Comparison of ENCODE assay signal across 26 mouse cellular contexts in the genomic region with DNA sequence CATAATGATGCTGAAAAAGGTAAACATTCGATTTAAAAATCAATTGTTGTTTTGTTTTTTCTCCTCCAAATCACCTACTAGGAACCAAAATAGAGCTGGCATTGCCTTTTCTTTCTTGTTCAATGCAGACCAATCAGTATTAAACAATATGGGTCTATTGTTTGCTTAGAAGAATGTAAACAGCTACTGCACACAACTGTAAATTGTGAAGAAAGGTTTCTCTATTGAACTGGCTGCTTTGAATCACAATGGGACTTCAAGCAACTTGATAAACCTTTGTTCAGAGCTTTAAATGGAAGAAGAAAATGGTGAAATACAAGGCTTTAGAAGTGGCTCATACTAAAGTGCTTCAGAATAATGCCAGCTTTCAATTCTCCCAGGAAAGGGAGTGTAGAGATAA.
DNase-seq lines count a peak whose midpoint lies in the region; ATAC-seq lines count a peak whose summit lies in the region.
"Had no signal": no experiment of that assay in that cellular context is flagged by ENCODE, and none has a peak within 500 bp of the region (broad histone marks: within the 10 kb centered on the region; RNA-seq: fewer than 3 reads in every experiment).

No protein-coding gene starts in this region.

- 53% methylated on average over 1 of the region's 1 CpGs for WGBS in forebrain, embryonic 14.5 days
- WGBS in forebrain, embryonic 13.5 days, result 55% methylated on average over 1 of the region's 1 CpGs
- 77% methylated on average over 1 of the region's 1 CpGs for WGBS in liver, embryonic 11.5 days

- H3K27ac ChIP-seq in forebrain, embryonic 14.5 days (ENCODE audit: low read depth, low read length), result no peak overlapping the region
- H3K27ac ChIP-seq in forebrain, embryonic 13.5 days, result no peak overlapping the region
- H3K27ac ChIP-seq in liver, embryonic 11.5 days (ENCODE audit: low read depth, low read length), result no peak overlapping the region
- H3K27ac ChIP-seq: forebrain, embryonic 15.5 days; heart, adult 2 months; heart, embryonic 10.5 days; heart, embryonic 13.5 days; hindbrain, embryonic 14.5 days; hindbrain, postnatal 0 days had no signal

- no peak for ATAC-seq in forebrain, embryonic 14.5 days
- ATAC-seq in forebrain, embryonic 13.5 days, result no peak
- ATAC-seq in activated CD4-positive, CD25-positive, alpha-beta regulatory T cell, adult 4 months, result no peak
- ATAC-seq in liver, embryonic 11.5 days (replicated peaks; ENCODE audit: low FRiP score), result no peak
- ATAC-seq: forebrain, embryonic 15.5 days; hindbrain, postnatal 0 days; inflammation-experienced regulatory T-cells, adult 6 months; intestine, postnatal 0 days had no signal

- H3K27me3 ChIP-seq in forebrain, embryonic 14.5 days (replicated peaks; ENCODE audit: control insufficient read depth, insufficient read depth, low read length), result no peaks in the 10 kb centered on the region
- no peaks in the 10 kb centered on the region for H3K27me3 ChIP-seq in forebrain, embryonic 13.5 days
- H3K27me3 ChIP-seq in liver, embryonic 11.5 days (replicated peaks; ENCODE audit: control insufficient read depth, insufficient read depth, low read length), result no peaks in the 10 kb centered on the region
- H3K27me3 ChIP-seq: CH12.LX; forebrain, embryonic 15.5 days; heart, embryonic 13.5 days had no signal

- no peak overlapping the region for H3K9ac ChIP-seq in forebrain, embryonic 14.5 days (ENCODE audit: low read length)
- H3K9ac ChIP-seq in forebrain, embryonic 13.5 days, result no peak overlapping the region
- H3K9ac ChIP-seq in liver, embryonic 11.5 days (ENCODE audit: low read depth, low read length), result no peak overlapping the region
- H3K9ac ChIP-seq: forebrain, embryonic 15.5 days; heart, embryonic 13.5 days; hindbrain, embryonic 14.5 days had no signal

- no peaks in the 10 kb centered on the region for H3K9me3 ChIP-seq in forebrain, embryonic 14.5 days (replicated peaks; ENCODE audit: control insufficient read depth, low read length)
- no peaks in the 10 kb centered on the region for H3K9me3 ChIP-seq in forebrain, embryonic 13.5 days (replicated peaks)
- H3K9me3 ChIP-seq in liver, embryonic 11.5 days (ENCODE audit: control insufficient read depth, low read length), result no peaks in the 10 kb centered on the region
- H3K9me3 ChIP-seq: forebrain, embryonic 15.5 days; heart, embryonic 10.5 days had no signal

- no peak overlapping the region for H3K4me2 ChIP-seq in forebrain, embryonic 14.5 days (ENCODE audit: low read length)
- H3K4me2 ChIP-seq in forebrain, embryonic 13.5 days, result no peak overlapping the region
- no peak overlapping the region for H3K4me2 ChIP-seq in liver, embryonic 11.5 days
- H3K4me2 ChIP-seq: forebrain, embryonic 15.5 days; heart, embryonic 13.5 days; hindbrain, embryonic 14.5 days had no signal

- no peaks in the 10 kb centered on the region for H3K4me1 ChIP-seq in forebrain, embryonic 14.5 days (ENCODE audit: control insufficient read depth, insufficient read depth, low read length)
- no peaks in the 10 kb centered on the region for H3K4me1 ChIP-seq in forebrain, embryonic 13.5 days
- H3K4me1 ChIP-seq in liver, embryonic 11.5 days (replicated peaks; ENCODE audit: control insufficient read depth, insufficient read depth, low read length), result no peaks in the 10 kb centered on the region
- H3K4me1 ChIP-seq: forebrain, embryonic 15.5 days; heart, embryonic 13.5 days had no signal

- H3K36me3 ChIP-seq in forebrain, embryonic 14.5 days (ENCODE audit: control insufficient read depth, insufficient read depth, low read length), result no peaks in the 10 kb centered on the region
- H3K36me3 ChIP-seq in forebrain, embryonic 13.5 days (ENCODE audit: poor library complexity, severe bottlenecking), result no peaks in the 10 kb centered on the region
- H3K36me3 ChIP-seq in liver, embryonic 11.5 days (ENCODE audit: control insufficient read depth, insufficient read depth, low read length), result no peaks in the 10 kb centered on the region
- H3K36me3 ChIP-seq: forebrain, embryonic 15.5 days; heart, embryonic 10.5 days; heart, embryonic 13.5 days had no signal

- peak; percentile 13 for DNase-seq in forebrain, embryonic 14.5 days (ENCODE audit: low spot score)
- DNase-seq in retina, postnatal 1 day, result peak; percentile 34
- no peak for DNase-seq in retina, embryonic 14.5 days (ENCODE audit: low spot score)
- peak; percentile 82 for DNase-seq in ZHBTc4 (ENCODE audit: low read depth, low spot score)
- DNase-seq in liver, embryonic 11.5 days (ENCODE audit: low spot score), result no peak
- DNase-seq: adrenal gland, adult 8-10 months; adrenal gland, postnatal 25 days; B cell, adult 2 months; cerebellum, adult 18-20 months; cerebellum, adult 9-10 months; cerebellum, postnatal 14 days; gastrocnemius, postnatal 10 days; gastrocnemius, postnatal 36 days; heart, adult 2 months; heart, postnatal 14 days; heart, postnatal 4 days had no signal

- H3K4me3 ChIP-seq in forebrain, embryonic 14.5 days (ENCODE audit: low read depth, low read length), result no peak overlapping the region
- H3K4me3 ChIP-seq in forebrain, embryonic 13.5 days, result no peak overlapping the region
- no peak overlapping the region for H3K4me3 ChIP-seq in liver, embryonic 11.5 days (ENCODE audit: low read depth, low read length)
- H3K4me3 ChIP-seq: forebrain, embryonic 15.5 days; heart, adult 2 months; heart, embryonic 10.5 days; heart, embryonic 13.5 days had no signal

Comparison
In these comparisons a context has a peak if more than half of its experiments do, and no peak if none do; other contexts are left out.
1. DNase-seq: peak in forebrain, embryonic 14.5 days (single experiment), retina, postnatal 1 day (single experiment) and ZHBTc4 (single experiment); none in retina, embryonic 14.5 days (single experiment) and liver, embryonic 11.5 days (single experiment).